Mouse (Mus musculus): ENCODE data around the gene Prpf38a. TPM values are rescaled to one million over a fixed set of nuclear protein-coding genes. Genes with fewer than 3 reads are reported as not detected.

The Prpf38a gene
- polyA plus RNA-seq, 1 experiment from 2014 or later = 88.0 TPM

Other genes with a start within 250 kb of the Prpf38a start
- gene Shisal2a, start 196.0 kb downstream of the Prpf38a start, polyA plus RNA-seq (2014; fragmentation: Nextera tagmentation; extraction: Ambion mirVana) = 4.9 and 6.6 TPM in 2 replicates
- 16.2 and 23.9 TPM in 2 replicates for gene Gpx7, start 172.4 kb downstream of the Prpf38a start, polyA plus RNA-seq (2014; fragmentation: Nextera tagmentation; extraction: Ambion mirVana)
- gene Tut4, start 119.9 kb downstream of the Prpf38a start, polyA plus RNA-seq (2014; fragmentation: Nextera tagmentation; extraction: Ambion mirVana) = 59.0 and 70.7 TPM in 2 replicates
- gene Orc1, start 87 bp upstream of the Prpf38a start, polyA plus RNA-seq (2014; fragmentation: Nextera tagmentation; extraction: Ambion mirVana) = 1.5 and 2.1 TPM in 2 replicates
- 21.1 and 25.3 TPM in 2 replicates for gene Cc2d1b, start 40.6 kb upstream of the Prpf38a start, polyA plus RNA-seq (2014; fragmentation: Nextera tagmentation; extraction: Ambion mirVana)
- 1.1 and 4.0 TPM in 2 replicates for gene 3110021N24Rik, start 140.3 kb upstream of the Prpf38a start, polyA plus RNA-seq (2014; fragmentation: Nextera tagmentation; extraction: Ambion mirVana)
- gene Zfyve9, start 201.5 kb upstream of the Prpf38a start, polyA plus RNA-seq (2014; fragmentation: Nextera tagmentation; extraction: Ambion mirVana) = 7.9 and 13.6 TPM in 2 replicates